Mouse (Mus musculus) layer of hippocampus, adult 2 months (tissue): Measurements from ENCODE around the gene Ubqln4. TPM values are rescaled to one million over a fixed set of nuclear protein-coding genes. Genes with fewer than 3 reads are reported as not detected.

Experiments used
- DNase-seq, 2 experiments: peaks; one replicate each; pipeline ENCODE4 v3.0.0; 2022; ENCODE audit warnings: low spot score in 2 of 2
- H3K27ac ChIP-seq: fragments of 200-600 bp; 2 replicates; pipeline ENCODE4 v1.8.1; 2022
- H3K4me3 ChIP-seq: fragments of 200-600 bp; 2 replicates; pipeline ENCODE4 v1.8.1; 2022; ENCODE audit warnings: mild to moderate bottlenecking
- CTCF ChIP-seq: fragments of 200-600 bp; conservative IDR thresholded peaks from 2 replicates; pipeline ENCODE4 v1.8.1; 2022; ENCODE audit warnings: antibody characterized with exemption, mild to moderate bottlenecking, moderate library complexity
- total RNA-seq, 2 experiments: library from RNA; stranded (reverse); gene quantifications; 2 replicates each; pipeline ENCODE4 v1.2.3; 2021

Ubqln4 gene
- total RNA-seq, 2 experiments from 2014 or later: 110 to 116 TPM

GRCm38 (mm10) chr3:88514231-88515094 is 39.1 kb upstream of the Ubqln4 start:
- Histone ChIP-seq H3K4me3 (no peak overlapping the region), H3K27ac (no peak overlapping the region)
- no peak for TF ChIP-seq CTCF
- DNase-seq: no peak

- Histone ChIP-seq H3K4me3 (no peak overlapping the region), H3K27ac (no peak overlapping the region)
- no peak for TF ChIP-seq CTCF
These were observed 38.5 kb upstream of the Ubqln4 start for GRCm38 (mm10) chr3:88515095-88515386.

DNA sequence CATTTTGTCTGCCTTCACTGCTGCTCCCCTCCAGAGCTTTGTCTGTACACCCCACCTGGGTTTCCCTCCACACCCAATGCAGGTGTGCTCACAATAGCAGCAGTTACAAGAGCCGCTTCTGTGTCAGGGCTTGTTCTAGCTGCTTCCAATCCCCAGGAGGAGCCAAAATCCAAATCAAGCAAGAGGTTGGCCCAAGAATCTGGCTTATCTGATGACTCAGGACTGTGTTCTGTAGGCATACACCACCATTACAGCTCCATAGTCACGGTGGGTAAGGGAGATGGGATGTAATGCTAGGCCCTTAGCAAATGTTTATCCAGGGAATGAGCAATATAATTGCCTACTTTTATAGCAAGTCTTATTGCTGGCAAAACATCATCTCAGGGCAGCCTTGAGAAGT is 37.2 kb upstream of the Ubqln4 start:
- Histone ChIP-seq H3K4me3 (no peak overlapping the region), H3K27ac (no peak overlapping the region)
- no peak for TF ChIP-seq CTCF
- DNase-seq: no peak

More at GRCm38 (mm10) chr3:88515095-88515386, 38.5 kb upstream of the Ubqln4 start:
- DNase-seq: no peak

GRCm38 (mm10) chr3:88518411-88518810 is 35.1 kb upstream of the Ubqln4 start:
- no peak overlapping the region for H3K27ac ChIP-seq
- no peak for TF ChIP-seq CTCF
- DNase-seq: no peak
- no peak overlapping the region for H3K4me3 ChIP-seq

- H3K4me3 ChIP-seq: no peak overlapping the region
- no peak overlapping the region for H3K27ac ChIP-seq
- TF ChIP-seq CTCF: no peak
- DNase-seq: no peak
These were observed 33.5 kb upstream of the Ubqln4 start for GRCm38 (mm10) chr3:88520078-88520477.

GRCm38 (mm10) chr3:88521156-88521555 is 32.4 kb upstream of the Ubqln4 start:
- H3K4me3 ChIP-seq: no peak overlapping the region
- no peak for TF ChIP-seq CTCF
- DNase-seq: no peak
- no peak overlapping the region for H3K27ac ChIP-seq

GRCm38 (mm10) chr3:88521803-88522331 is 31.7 kb upstream of the Ubqln4 start:
- peak; percentile 50 to 71 for DNase-seq
- TF ChIP-seq CTCF: peak; percentile 96
- no peak overlapping the region for H3K4me3 ChIP-seq
- H3K27ac ChIP-seq: no peak overlapping the region

GRCm38 (mm10) chr3:88523027-88523426 is 30.5 kb upstream of the Ubqln4 start:
- Histone ChIP-seq H3K27ac (no peak overlapping the region), H3K4me3 (no peak overlapping the region)
- TF ChIP-seq CTCF: no peak
- DNase-seq: no peak

DNA sequence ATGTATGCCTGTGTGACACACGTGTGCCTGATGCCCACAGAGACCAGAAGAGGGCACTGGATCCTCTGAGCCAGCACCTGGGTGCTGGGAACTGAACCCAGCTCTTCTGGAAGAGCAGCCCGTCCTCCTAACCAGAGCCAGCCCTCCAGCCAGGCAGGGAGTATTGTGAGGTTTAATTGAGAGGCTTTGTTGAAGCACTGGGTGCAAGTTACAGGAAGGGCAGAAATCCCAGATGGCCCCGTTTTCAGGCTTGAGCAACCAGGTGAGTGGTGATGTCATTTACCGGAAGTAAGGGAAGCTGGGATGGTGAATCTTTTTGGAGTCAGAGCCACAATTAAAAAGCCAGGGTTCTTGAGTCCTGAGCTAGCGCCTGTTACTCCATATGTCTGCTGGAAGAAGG is 28.5 kb upstream of the Ubqln4 start:
- DNase-seq: no peak
- H3K4me3 ChIP-seq: no peak overlapping the region
- H3K27ac ChIP-seq: no peak overlapping the region
- TF ChIP-seq CTCF: no peak; the same call in 1 of the 2 replicates

GRCm38 (mm10) chr3:88526157-88527131 is 27.1 kb upstream of the Ubqln4 start:
- DNase-seq: peak; percentile 77
- no peak overlapping the region for H3K4me3 ChIP-seq
- peak; percentile 96 for TF ChIP-seq CTCF
- H3K27ac ChIP-seq: no peak overlapping the region

GRCm38 (mm10) chr3:88527565-88527964 is 26.0 kb upstream of the Ubqln4 start:
- TF ChIP-seq CTCF: no peak
- DNase-seq: no peak
- no peak overlapping the region for H3K4me3 ChIP-seq
- H3K27ac ChIP-seq: no peak overlapping the region

GRCm38 (mm10) chr3:88528646-88529045 is 24.9 kb upstream of the Ubqln4 start:
- DNase-seq: no peak

More at GRCm38 (mm10) chr3:88528646-88529045, 24.9 kb upstream of the Ubqln4 start:
- no peak overlapping the region for H3K27ac ChIP-seq
- no peak for TF ChIP-seq CTCF
- H3K4me3 ChIP-seq: no peak overlapping the region
